Mouse (Mus musculus): ENCODE results near the gene Larp4. TPM values are rescaled to one million over a fixed set of nuclear protein-coding genes. Genes with fewer than 3 reads are reported as not detected.

Gene Larp4
- total RNA-seq, 1 experiment, result 283 TPM

DNA sequence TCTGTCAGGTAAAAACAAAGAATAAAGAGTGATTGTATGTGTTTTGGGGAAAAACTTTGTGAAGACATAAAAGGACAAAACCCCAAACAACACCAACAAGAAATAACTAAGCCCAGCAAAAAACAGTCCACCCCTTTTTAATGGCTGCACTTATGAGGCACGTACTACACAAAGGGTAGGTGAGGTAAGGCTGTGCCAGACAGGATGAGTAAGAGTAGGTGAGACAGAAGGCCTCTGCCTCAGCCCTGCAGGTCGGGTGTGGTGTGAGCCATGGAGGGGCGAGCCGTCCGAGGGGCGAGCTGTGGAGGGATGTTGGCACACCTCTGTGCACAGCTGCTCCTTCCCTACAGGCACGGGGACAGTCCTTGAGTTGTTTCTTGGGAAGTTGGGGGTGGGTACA, 81.1 kb downstream of the Larp4 start:
- Histone ChIP-seq H3K36me3 (ENCODE audit: control insufficient read depth, insufficient read depth, low read length, poor library complexity, severe bottlenecking) (no peaks in the 10 kb centered on the region), H3K9ac (ENCODE audit: insufficient read depth, low read depth, low read length, poor library complexity, severe bottlenecking) (no peak overlapping the region)

DNA sequence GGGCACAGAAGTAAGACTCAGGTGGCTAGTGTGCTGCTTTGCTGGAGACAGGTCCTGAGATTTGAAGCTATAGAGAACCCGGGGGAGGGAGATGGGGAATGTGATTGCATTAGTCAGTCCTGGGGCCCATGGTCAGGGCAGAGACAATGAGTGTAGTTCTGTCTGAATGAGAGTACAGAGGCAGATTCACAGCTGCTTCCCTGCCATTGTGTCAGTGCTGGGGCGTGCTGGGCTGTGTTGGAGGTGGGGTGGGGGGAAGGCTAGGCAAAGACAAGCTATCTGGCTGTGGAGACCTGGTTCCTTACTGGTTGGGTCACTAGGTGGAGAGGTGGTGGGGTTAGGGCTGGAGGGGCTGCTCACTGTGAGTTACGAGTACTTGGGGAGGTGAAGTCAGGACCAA, 82.9 kb downstream of the Larp4 start:
- H3K4me3 ChIP-seq (ENCODE audit: insufficient read depth in 1 of 2, low read depth in 1 of 2, low read length in 2 of 2, poor library complexity in 1 of 2, severe bottlenecking in 1 of 2), result no peak overlapping the region
- TF ChIP-seq MAFK (IDR thresholded peaks at IDR 0.05; ENCODE audit: insufficient read depth, low read depth, low read length), result no peak
- TF ChIP-seq CHD2 (IDR thresholded peaks at IDR 0.05; ENCODE audit: low read depth, low read length), result no peak
- TF ChIP-seq ZC3H11A (IDR thresholded peaks at IDR 0.05; ENCODE audit: borderline replicate concordance, low read depth, low read length), result no peak
- TF ChIP-seq HCFC1 (IDR thresholded peaks at IDR 0.05; ENCODE audit: borderline replicate concordance, insufficient read depth, low read length), result no peak
- no peak for TF ChIP-seq ZNF384 (IDR thresholded peaks at IDR 0.05; ENCODE audit: low read depth, low read length)
- no peak for DNase-seq (ENCODE audit: low read depth, low spot score)
- no peak overlapping the region for H3K9ac ChIP-seq (ENCODE audit: insufficient read depth, low read depth, low read length, poor library complexity, severe bottlenecking)
- no peaks in the 10 kb centered on the region for H3K9me3 ChIP-seq (ENCODE audit: control insufficient read depth, insufficient read depth, low read depth, low read length)
- H3K4me1 ChIP-seq (ENCODE audit: control insufficient read depth in 2 of 2, insufficient read depth in 2 of 2, low read length in 2 of 2, poor library complexity in 1 of 2), result peaks cover 2 to 8% of the 10 kb centered on the region in 2 experiments; a peak in 1 of 4 replicates
- no peaks in the 10 kb centered on the region for H3K36me3 ChIP-seq (ENCODE audit: control insufficient read depth, insufficient read depth, low read length, poor library complexity, severe bottlenecking)
- H3K27ac ChIP-seq (ENCODE audit: insufficient read depth, low read depth, low read length, poor library complexity, severe bottlenecking), result no peak overlapping the region
- in situ Hi-C loops (cut with MboI; ENCODE audit: low sequenced_read_pairs in 2 of 2, unreplicated experiment in 2 of 2), result no loop called here

More for the DNA sequence above, 81.1 kb downstream of the Larp4 start:
- Histone ChIP-seq H3K9me3 (ENCODE audit: control insufficient read depth, insufficient read depth, low read depth, low read length) (no peaks in the 10 kb centered on the region), H3K4me3 (ENCODE audit: insufficient read depth in 1 of 2, low read depth in 1 of 2, low read length in 2 of 2, poor library complexity in 1 of 2, severe bottlenecking in 1 of 2) (no peak overlapping the region), H3K27ac (ENCODE audit: insufficient read depth, low read depth, low read length, poor library complexity, severe bottlenecking) (no peak overlapping the region), H3K4me1 (ENCODE audit: control insufficient read depth in 2 of 2, insufficient read depth in 2 of 2, low read length in 2 of 2, poor library complexity in 1 of 2) (peaks cover 0 to 5% of the 10 kb centered on the region in 2 experiments; a peak in 1 of 4 replicates)
- in situ Hi-C loops (cut with MboI; ENCODE audit: low sequenced_read_pairs in 2 of 2, unreplicated experiment in 2 of 2), result no loop called here
- no peak for TF ChIP-seq CHD2 (IDR thresholded peaks at IDR 0.05; ENCODE audit: low read depth, low read length)
- no peak for TF ChIP-seq MAFK (IDR thresholded peaks at IDR 0.05; ENCODE audit: insufficient read depth, low read depth, low read length)
- no peak for TF ChIP-seq ZC3H11A (IDR thresholded peaks at IDR 0.05; ENCODE audit: borderline replicate concordance, low read depth, low read length)
- no peak for TF ChIP-seq HCFC1 (IDR thresholded peaks at IDR 0.05; ENCODE audit: borderline replicate concordance, insufficient read depth, low read length)
- no peak for TF ChIP-seq ZNF384 (IDR thresholded peaks at IDR 0.05; ENCODE audit: low read depth, low read length)
- DNase-seq (ENCODE audit: low read depth, low spot score), result no peak

DNA sequence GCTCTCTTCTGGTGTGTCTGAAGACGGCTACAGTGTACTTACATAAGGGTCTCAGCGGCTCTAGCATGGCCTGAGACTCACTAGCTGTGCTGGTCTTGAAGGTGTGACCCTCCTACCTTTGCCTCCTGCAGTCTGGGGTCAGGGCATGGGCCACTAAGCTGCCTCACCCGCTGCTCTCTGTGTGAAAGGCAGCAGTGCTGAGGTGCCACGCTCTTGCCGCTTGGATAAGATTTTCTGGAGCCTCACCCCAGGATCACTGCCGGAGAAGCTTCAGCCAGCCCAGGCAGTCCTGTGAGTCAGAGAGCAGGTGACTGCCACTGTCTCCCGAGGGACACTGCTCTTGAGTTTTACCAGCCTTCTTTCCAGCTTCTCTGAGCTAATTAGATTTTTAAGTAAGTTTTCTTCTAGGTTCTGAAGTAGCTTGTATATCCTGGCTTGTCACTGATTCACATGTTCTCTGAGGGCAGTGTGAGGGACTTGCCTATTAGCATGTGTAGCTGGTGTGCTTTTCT, 86.6 kb downstream of the Larp4 start:
- H3K9ac ChIP-seq (ENCODE audit: insufficient read depth, low read depth, low read length, poor library complexity, severe bottlenecking), result no peak overlapping the region
- in situ Hi-C loops (cut with MboI; ENCODE audit: low sequenced_read_pairs in 2 of 2, unreplicated experiment in 2 of 2), result no loop called here
- H3K4me3 ChIP-seq (ENCODE audit: insufficient read depth in 1 of 2, low read depth in 1 of 2, low read length in 2 of 2, poor library complexity in 1 of 2, severe bottlenecking in 1 of 2), result no peak overlapping the region
- H3K27ac ChIP-seq (ENCODE audit: insufficient read depth, low read depth, low read length, poor library complexity, severe bottlenecking), result no peak overlapping the region
- H3K4me1 ChIP-seq (ENCODE audit: control insufficient read depth in 2 of 2, insufficient read depth in 2 of 2, low read length in 2 of 2, poor library complexity in 1 of 2), result peaks cover 13 to 18% of the 10 kb centered on the region in 2 experiments
- TF ChIP-seq MAFK (IDR thresholded peaks at IDR 0.05; ENCODE audit: insufficient read depth, low read depth, low read length) (no peak), ZC3H11A (IDR thresholded peaks at IDR 0.05; ENCODE audit: borderline replicate concordance, low read depth, low read length) (no peak), ZNF384 (IDR thresholded peaks at IDR 0.05; ENCODE audit: low read depth, low read length) (no peak), HCFC1 (IDR thresholded peaks at IDR 0.05; ENCODE audit: borderline replicate concordance, insufficient read depth, low read length) (no peak)
- DNase-seq (ENCODE audit: low read depth, low spot score), result no peak
- no peaks in the 10 kb centered on the region for H3K36me3 ChIP-seq (ENCODE audit: control insufficient read depth, insufficient read depth, low read length, poor library complexity, severe bottlenecking)
- H3K9me3 ChIP-seq (ENCODE audit: control insufficient read depth, insufficient read depth, low read depth, low read length), result no peaks in the 10 kb centered on the region

DNA sequence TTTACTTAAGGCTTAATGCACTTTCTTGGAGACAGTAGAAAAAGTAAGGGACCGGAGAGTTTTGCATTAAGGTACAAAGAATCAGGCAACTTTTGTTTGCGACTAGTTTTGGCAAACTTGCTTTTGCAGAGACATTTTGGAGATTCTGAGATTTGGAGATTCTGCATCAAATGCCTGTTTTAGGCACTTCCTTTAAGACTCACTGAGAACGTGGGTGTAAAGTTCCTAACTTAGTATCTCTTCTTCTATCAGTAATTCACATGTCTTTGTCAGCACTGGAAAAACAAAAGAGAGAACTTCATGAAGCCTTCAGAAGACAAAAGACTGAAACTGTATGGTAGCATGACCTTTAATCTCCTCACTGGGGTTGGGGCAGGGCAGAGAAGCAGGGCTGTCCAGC, 87.8 kb downstream of the Larp4 start:
- Histone ChIP-seq H3K4me3 (ENCODE audit: insufficient read depth in 1 of 2, low read depth in 1 of 2, low read length in 2 of 2, poor library complexity in 1 of 2, severe bottlenecking in 1 of 2) (no peak overlapping the region), H3K4me1 (ENCODE audit: control insufficient read depth in 2 of 2, insufficient read depth in 2 of 2, low read length in 2 of 2, poor library complexity in 1 of 2) (peaks cover 13 to 22% of the 10 kb centered on the region in 2 experiments)
- TF ChIP-seq HCFC1 (IDR thresholded peaks at IDR 0.05; ENCODE audit: borderline replicate concordance, insufficient read depth, low read length), result no peak
- TF ChIP-seq CHD2 (IDR thresholded peaks at IDR 0.05; ENCODE audit: low read depth, low read length), result no peak
- no peak for TF ChIP-seq ZC3H11A (IDR thresholded peaks at IDR 0.05; ENCODE audit: borderline replicate concordance, low read depth, low read length)
- no peak for TF ChIP-seq ZNF384 (IDR thresholded peaks at IDR 0.05; ENCODE audit: low read depth, low read length)
- TF ChIP-seq MAFK (IDR thresholded peaks at IDR 0.05; ENCODE audit: insufficient read depth, low read depth, low read length), result no peak

DNA sequence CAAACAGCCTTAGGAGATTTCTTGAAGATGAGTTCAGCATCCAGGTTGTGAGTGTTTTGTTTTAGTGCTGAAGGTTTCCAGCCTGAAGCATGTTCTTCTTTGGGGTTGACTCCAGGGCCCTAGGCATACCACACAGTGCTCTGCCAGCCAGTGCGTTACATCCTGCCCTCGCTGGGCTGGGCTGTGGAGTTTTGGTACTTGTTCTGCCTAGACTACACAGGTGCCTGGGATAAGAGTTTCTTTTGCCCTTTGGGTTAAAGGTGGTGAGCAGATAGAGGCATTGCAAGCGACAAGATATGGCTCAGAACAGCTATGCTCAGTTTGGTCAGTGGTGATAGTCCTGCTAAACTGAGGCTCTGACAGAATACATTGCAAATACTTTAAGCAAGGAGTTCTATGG, 88.3 kb downstream of the Larp4 start:
- H3K4me1 ChIP-seq (ENCODE audit: control insufficient read depth in 2 of 2, insufficient read depth in 2 of 2, low read length in 2 of 2, poor library complexity in 1 of 2), result peaks cover 13 to 20% of the 10 kb centered on the region in 2 experiments
- H3K36me3 ChIP-seq (ENCODE audit: control insufficient read depth, insufficient read depth, low read length, poor library complexity, severe bottlenecking), result no peaks in the 10 kb centered on the region
- no peaks in the 10 kb centered on the region for H3K9me3 ChIP-seq (ENCODE audit: control insufficient read depth, insufficient read depth, low read depth, low read length)
- H3K27ac ChIP-seq (ENCODE audit: insufficient read depth, low read depth, low read length, poor library complexity, severe bottlenecking), result no peak overlapping the region
- TF ChIP-seq ZNF384 (IDR thresholded peaks at IDR 0.05; ENCODE audit: low read depth, low read length) (no peak), CHD2 (IDR thresholded peaks at IDR 0.05; ENCODE audit: low read depth, low read length) (no peak), HCFC1 (IDR thresholded peaks at IDR 0.05; ENCODE audit: borderline replicate concordance, insufficient read depth, low read length) (no peak), ZC3H11A (IDR thresholded peaks at IDR 0.05; ENCODE audit: borderline replicate concordance, low read depth, low read length) (no peak), MAFK (IDR thresholded peaks at IDR 0.05; ENCODE audit: insufficient read depth, low read depth, low read length) (no peak)
- in situ Hi-C loops (cut with MboI; ENCODE audit: low sequenced_read_pairs in 2 of 2, unreplicated experiment in 2 of 2), result no loop called here
- no peak overlapping the region for H3K9ac ChIP-seq (ENCODE audit: insufficient read depth, low read depth, low read length, poor library complexity, severe bottlenecking)
- no peak overlapping the region for H3K4me3 ChIP-seq (ENCODE audit: insufficient read depth in 1 of 2, low read depth in 1 of 2, low read length in 2 of 2, poor library complexity in 1 of 2, severe bottlenecking in 1 of 2)
- DNase-seq (ENCODE audit: low read depth, low spot score), result no peak

More for the DNA sequence above, 87.8 kb downstream of the Larp4 start:
- in situ Hi-C loops (cut with MboI; ENCODE audit: low sequenced_read_pairs in 2 of 2, unreplicated experiment in 2 of 2), result no loop called here
- Histone ChIP-seq H3K36me3 (ENCODE audit: control insufficient read depth, insufficient read depth, low read length, poor library complexity, severe bottlenecking) (no peaks in the 10 kb centered on the region), H3K27ac (ENCODE audit: insufficient read depth, low read depth, low read length, poor library complexity, severe bottlenecking) (no peak overlapping the region), H3K9ac (ENCODE audit: insufficient read depth, low read depth, low read length, poor library complexity, severe bottlenecking) (no peak overlapping the region), H3K9me3 (ENCODE audit: control insufficient read depth, insufficient read depth, low read depth, low read length) (no peaks in the 10 kb centered on the region)
- DNase-seq (ENCODE audit: low read depth, low spot score), result no peak

Measured in ES-E14 (cell line).